ENCODE assay signal across 16 mouse cellular contexts in the genomic region with DNA sequence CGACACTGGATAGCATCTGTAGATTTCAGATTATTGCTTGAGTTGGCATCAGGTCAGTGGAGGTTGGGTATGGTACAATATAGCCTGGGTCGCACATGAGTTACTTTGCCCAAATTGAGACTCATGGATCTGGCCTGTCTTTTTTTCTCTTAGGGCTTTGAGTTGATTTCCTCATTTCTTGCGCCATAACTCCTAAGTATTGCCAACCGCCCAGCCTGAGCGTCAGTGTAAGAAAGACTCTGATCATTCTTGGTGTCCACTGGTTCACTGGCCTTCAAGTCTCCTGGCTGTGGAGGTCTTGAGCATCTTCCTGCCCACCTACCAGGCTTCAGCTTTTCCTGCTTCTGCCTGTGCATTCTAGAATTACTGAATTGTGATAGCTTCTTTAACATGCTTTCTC.
"Had no signal": no experiment of that assay in that cellular context is flagged by ENCODE, and none has a peak within 500 bp of the region (broad histone marks: within the 10 kb centered on the region; RNA-seq: fewer than 3 reads in every experiment).

No protein-coding gene starts in this region.

- H3K27me3 ChIP-seq: megakaryocyte, embryonic 14.5 days; midbrain, embryonic 13.5 days; midbrain, embryonic 15.5 days; neural tube, embryonic 12.5 days; stomach, embryonic 15.5 days had no signal

- ATAC-seq: midbrain, embryonic 13.5 days; midbrain, embryonic 15.5 days had no signal

- H3K36me3 ChIP-seq: midbrain, embryonic 15.5 days; stomach, embryonic 15.5 days had no signal

- H3K4me3 ChIP-seq: megakaryocyte, embryonic 14.5 days; midbrain, embryonic 13.5 days; midbrain, embryonic 15.5 days; neural tube, embryonic 12.5 days; stomach, embryonic 15.5 days had no signal

- H3K27ac ChIP-seq: macrophage; midbrain, embryonic 13.5 days; midbrain, embryonic 15.5 days; neural tube, embryonic 12.5 days; stomach, embryonic 15.5 days; stomach, postnatal 0 days had no signal

- H3K4me1 ChIP-seq: midbrain, embryonic 13.5 days; midbrain, embryonic 15.5 days; neural tube, embryonic 12.5 days; stomach, embryonic 15.5 days had no signal

- H3K4me2 ChIP-seq: lung, embryonic 14.5 days; midbrain, embryonic 11.5 days; midbrain, embryonic 13.5 days; midbrain, embryonic 15.5 days; neural tube, embryonic 12.5 days; stomach, embryonic 15.5 days had no signal

- H3K9ac ChIP-seq: lung, embryonic 14.5 days; midbrain, embryonic 13.5 days; midbrain, embryonic 15.5 days; neural tube, embryonic 12.5 days; stomach, embryonic 15.5 days had no signal

- H3K9me3 ChIP-seq: megakaryocyte, embryonic 14.5 days; midbrain, embryonic 13.5 days; midbrain, embryonic 15.5 days; neural tube, embryonic 12.5 days; stomach, embryonic 15.5 days had no signal

- DNase-seq: lung, adult 18-20 months; lung, embryonic 14.5 days; lung, postnatal 14 days; lung, postnatal 36 days; right cerebral cortex, postnatal 14 days; thymus, adult 2 months; thymus, postnatal 25 days; thymus, postnatal 4 days had no signal
